Mouse (Mus musculus): ENCODE measurements around the gene Fam189a2. TPM values are rescaled to one million over a fixed set of nuclear protein-coding genes. Genes with fewer than 3 reads are reported as not detected.

The Fam189a2 gene
- total RNA-seq, 2 experiments from 2014 or later = 7.9 to 8.6 TPM

GRCm38 (mm10) chr19:24020736-24021135 is 10.1 kb downstream of the Fam189a2 start:
- no peak for TF ChIP-seq CTCF (conservative IDR thresholded peaks at IDR 0.05)
- DNase-seq (ENCODE audit: low spot score in 2 of 2) = no peak
- H3K4me3 ChIP-seq = no peak overlapping the region
- H3K27ac ChIP-seq = no peak overlapping the region

DNA sequence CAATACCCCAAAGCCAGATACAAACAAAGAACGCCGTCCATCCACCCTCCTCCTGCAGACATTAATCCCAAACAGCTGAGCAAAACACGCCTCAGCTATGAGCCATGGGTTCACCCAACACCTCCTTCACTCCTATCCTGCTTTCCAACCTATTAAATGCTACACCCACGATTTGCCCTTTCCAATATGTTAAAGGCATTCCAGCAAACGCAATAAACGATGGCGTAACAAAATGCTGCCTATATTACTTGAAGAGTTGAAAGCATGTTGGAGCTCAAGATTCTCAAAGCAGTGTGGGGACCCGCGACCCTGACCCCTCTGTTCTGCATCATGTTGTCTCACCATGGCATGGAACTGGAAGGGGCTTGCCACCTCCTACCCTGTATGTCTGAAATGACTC is 11.2 kb downstream of the Fam189a2 start:
- no peak overlapping the region for H3K27ac ChIP-seq
- H3K4me3 ChIP-seq = no peak overlapping the region
- no peak for TF ChIP-seq CTCF (conservative IDR thresholded peaks at IDR 0.05)
- DNase-seq (ENCODE audit: low spot score in 2 of 2) = no peak

- no peak for DNase-seq (ENCODE audit: low spot score in 2 of 2)
- H3K27ac ChIP-seq = no peak overlapping the region
- TF ChIP-seq CTCF (conservative IDR thresholded peaks at IDR 0.05) = no peak
- H3K4me3 ChIP-seq = no peak overlapping the region
Observed at GRCm38 (mm10) chr19:24018396-24018795, 12.4 kb downstream of the Fam189a2 start.

DNA sequence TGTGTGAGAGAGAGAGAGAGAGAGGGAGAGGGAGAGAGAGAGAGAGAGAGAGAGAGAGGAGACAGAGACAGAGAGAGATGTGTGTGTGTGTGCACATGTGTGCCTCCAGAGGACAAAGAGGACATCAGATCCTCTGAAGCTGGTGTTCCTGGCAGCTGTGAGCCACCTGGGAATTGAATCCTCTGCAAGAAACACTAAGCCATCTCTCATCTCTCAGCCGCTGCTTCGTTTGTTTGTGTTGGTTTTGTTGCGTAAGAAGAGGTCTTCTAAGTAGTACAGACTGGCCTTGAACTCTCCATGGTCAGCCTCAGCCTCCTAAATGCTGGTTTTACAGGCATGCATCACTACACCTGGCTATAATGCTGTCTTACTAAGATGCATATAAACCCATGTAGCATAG is 12.9 kb downstream of the Fam189a2 start:
- Histone ChIP-seq H3K4me3 (no peak overlapping the region), H3K27ac (no peak overlapping the region)
- no peak for DNase-seq (ENCODE audit: low spot score in 2 of 2)
- no peak for TF ChIP-seq CTCF (conservative IDR thresholded peaks at IDR 0.05)

DNA sequence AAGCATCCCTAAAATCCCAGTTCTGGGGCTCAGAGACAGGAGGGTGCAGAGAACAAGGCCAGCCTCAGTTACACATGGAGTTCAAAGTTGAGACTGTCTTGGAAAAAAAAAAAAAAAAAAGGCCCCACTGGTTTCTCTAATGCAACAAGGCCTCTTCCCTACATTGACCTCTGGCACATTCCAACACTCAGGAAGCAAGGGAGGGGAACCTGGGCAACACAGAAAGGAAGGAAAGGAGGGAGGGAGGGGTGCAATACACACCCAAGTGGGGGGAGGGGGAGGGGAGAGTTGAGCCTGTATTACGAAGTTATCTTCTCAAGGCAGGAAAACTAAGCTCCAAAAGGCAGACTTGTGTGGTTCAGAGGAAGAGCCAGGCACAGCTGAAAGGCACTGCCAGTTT is 13.4 kb downstream of the Fam189a2 start:
- TF ChIP-seq CTCF (conservative IDR thresholded peaks at IDR 0.05) = no peak
- DNase-seq (ENCODE audit: low spot score in 2 of 2) = no peak
- Histone ChIP-seq H3K27ac (peak overlapping the region; percentile 64; the same call in 1 of the 2 replicates), H3K4me3 (no peak overlapping the region)

- no peak for DNase-seq (ENCODE audit: low spot score in 2 of 2)
- peak overlapping the region; percentile 64; the same call in 1 of the 2 replicates for H3K27ac ChIP-seq
- H3K4me3 ChIP-seq = no peak overlapping the region
- TF ChIP-seq CTCF (conservative IDR thresholded peaks at IDR 0.05) = no peak
Observed at GRCm38 (mm10) chr19:24016706-24017386, 14.0 kb downstream of the Fam189a2 start.

- no peak for DNase-seq (ENCODE audit: low spot score in 2 of 2)
- Histone ChIP-seq H3K4me3 (no peak overlapping the region), H3K27ac (no peak overlapping the region)
- no peak for TF ChIP-seq CTCF (conservative IDR thresholded peaks at IDR 0.05)
Observed at GRCm38 (mm10) chr19:24013241-24013640, 17.6 kb downstream of the Fam189a2 start.

- Histone ChIP-seq H3K4me3 (no peak overlapping the region), H3K27ac (no peak overlapping the region)
- DNase-seq (ENCODE audit: low spot score in 2 of 2) = no peak
- no peak for TF ChIP-seq CTCF (conservative IDR thresholded peaks at IDR 0.05)
Observed at GRCm38 (mm10) chr19:24012479-24012878, 18.3 kb downstream of the Fam189a2 start.

GRCm38 (mm10) chr19:24007638-24008360 is 23.0 kb downstream of the Fam189a2 start:
- Histone ChIP-seq H3K4me3 (no peak overlapping the region), H3K27ac (peak overlapping the region; percentile 28; the same call in 1 of the 2 replicates)
- DNase-seq (ENCODE audit: low spot score in 2 of 2) = no peak
- TF ChIP-seq CTCF (conservative IDR thresholded peaks at IDR 0.05) = no peak

DNA sequence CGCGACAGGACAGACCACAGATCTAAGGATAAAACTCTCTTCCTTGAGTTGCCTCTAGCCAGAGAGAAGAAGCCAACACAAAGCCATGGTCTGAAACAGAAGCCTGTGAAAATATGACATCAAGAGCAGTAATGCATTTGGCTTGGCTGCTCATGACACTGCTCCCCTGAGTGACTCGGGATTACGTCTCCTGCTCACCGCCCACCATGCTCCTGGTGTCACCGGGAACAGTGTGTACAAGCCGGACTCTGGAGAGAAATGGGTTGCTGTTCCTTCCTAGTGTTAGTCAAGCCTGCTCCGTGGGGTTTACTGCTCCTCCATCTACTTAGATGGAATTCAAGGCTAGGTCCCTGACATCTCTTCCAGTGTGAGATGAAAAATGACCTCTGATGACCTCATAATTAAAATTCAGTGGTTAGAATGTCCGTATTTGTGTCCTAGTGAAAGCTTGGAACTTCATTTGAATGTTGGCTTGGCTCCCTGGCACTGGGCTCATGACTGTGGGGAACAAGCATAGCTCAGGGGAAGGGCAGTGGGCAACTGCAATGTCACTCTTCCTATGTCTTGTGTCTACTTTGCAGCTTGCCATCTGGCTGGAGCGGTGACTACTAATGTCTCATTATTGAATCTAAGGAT is 23.7 kb downstream of the Fam189a2 start:
- TF ChIP-seq CTCF (conservative IDR thresholded peaks at IDR 0.05) = no peak
- no peak overlapping the region for H3K4me3 ChIP-seq
- H3K27ac ChIP-seq = peak overlapping the region; percentile 28; the same call in 1 of the 2 replicates
- DNase-seq (ENCODE audit: low spot score in 2 of 2) = no peak

DNA sequence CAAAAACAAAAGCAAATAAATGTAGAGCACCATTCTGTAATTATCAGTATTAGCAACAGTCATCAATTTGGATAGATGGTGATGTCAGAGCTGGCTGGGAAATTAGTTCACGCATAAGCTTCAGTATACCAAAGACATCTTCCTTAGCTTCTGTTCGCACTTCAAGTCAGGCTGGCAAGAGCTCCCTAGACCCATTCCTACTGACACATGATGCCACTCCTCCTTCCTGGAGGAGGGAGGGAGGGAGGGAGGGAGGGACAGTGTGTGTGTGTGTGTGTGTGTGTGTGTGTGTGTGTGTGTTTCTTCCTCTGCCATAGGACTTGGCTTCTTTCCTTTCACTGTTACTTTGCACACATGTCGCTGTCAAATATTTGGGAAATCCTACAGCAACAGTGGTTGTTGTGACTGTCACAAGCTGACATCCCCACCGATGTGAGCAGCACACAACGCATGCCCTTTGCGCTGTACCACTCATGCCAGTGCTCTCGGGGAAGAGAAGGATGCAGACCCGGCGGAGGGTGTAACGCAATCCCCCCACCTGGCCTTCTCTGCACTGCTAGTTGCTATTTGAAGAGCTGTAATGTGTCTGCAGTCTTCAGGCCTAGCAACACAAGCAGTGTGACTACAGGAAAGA is 34.9 kb downstream of the Fam189a2 start:
- no peak for DNase-seq (ENCODE audit: low spot score in 2 of 2)
- Histone ChIP-seq H3K27ac (no peak overlapping the region), H3K4me3 (no peak overlapping the region)
- TF ChIP-seq CTCF (conservative IDR thresholded peaks at IDR 0.05) = no peak

- no peak for DNase-seq (ENCODE audit: low spot score in 2 of 2)
- Histone ChIP-seq H3K4me3 (no peak overlapping the region), H3K27ac (no peak overlapping the region)
- no peak for TF ChIP-seq CTCF (conservative IDR thresholded peaks at IDR 0.05)
Observed at GRCm38 (mm10) chr19:23988166-23988565, 42.7 kb downstream of the Fam189a2 start.

DNA sequence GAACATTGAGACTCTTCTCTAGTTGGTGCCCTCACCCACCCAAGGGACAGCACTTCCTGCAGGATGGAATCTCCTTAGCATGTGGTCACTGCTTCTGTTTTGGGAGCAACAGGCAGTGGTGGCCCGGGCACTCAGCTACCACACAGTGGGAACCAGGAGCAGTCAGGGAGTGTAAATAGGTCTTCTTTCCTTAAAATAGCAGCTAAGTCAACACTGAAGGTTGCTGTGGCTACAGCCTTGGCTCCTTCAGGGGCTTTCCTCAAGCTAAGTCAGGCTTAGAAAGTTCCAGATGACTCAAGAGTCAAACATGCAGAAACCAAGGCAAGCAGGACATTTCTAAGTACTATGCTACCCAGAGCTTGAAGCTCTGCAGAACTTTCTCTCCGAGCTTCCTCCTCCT is 43.5 kb downstream of the Fam189a2 start:
- H3K4me3 ChIP-seq = no peak overlapping the region
- no peak for TF ChIP-seq CTCF (conservative IDR thresholded peaks at IDR 0.05)
- no peak for DNase-seq (ENCODE audit: low spot score in 2 of 2)
- H3K27ac ChIP-seq = no peak overlapping the region
